Mouse (Mus musculus) bone marrow, adult 2 months (tissue): ENCODE data around the gene Capn11.

Experiments used
- CTCF ChIP-seq: fragments of 200-500 bp; IDR thresholded peaks from 2 replicates; pipeline ENCODE4 v1.5.1; 2011; ENCODE audit warnings: low read length, control low read depth; ENCODE audit not compliant: control insufficient read depth, insufficient read depth
- POLR2A ChIP-seq: fragments of 200-500 bp; IDR thresholded peaks from 2 replicates; pipeline ENCODE4 v1.6.1; 2011; ENCODE audit warnings: low read depth, mild to moderate bottlenecking, control low read depth, low read length, borderline replicate concordance; ENCODE audit not compliant: control insufficient read depth

DNA sequence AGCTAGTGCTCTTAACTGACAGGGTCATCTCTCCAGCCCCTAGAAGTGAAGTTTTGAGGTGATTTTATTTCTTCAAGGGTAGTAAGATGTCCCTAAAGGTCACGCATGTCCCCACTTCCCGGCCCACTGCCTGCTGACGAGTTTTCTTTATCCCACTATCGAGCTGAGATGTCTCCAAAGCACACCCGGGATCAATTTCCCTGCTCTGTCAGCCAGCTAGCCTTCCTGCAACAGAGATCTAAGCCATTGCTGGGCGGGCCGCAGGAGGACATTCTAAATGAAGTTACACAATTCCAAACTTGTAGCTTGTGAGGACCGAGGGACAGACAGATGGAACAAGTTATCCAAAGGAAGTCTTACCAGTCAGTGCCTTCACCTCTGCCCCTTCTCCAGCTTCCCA lies 58.9 kb downstream of the Capn11 start:
- TF ChIP-seq CTCF: no peak
- no peak for TF ChIP-seq POLR2A
